Mouse (Mus musculus): ENCODE data around the gene Kcnk16. TPM values are rescaled to one million over a fixed set of nuclear protein-coding genes. Genes with fewer than 3 reads are reported as not detected.
"Not testable (repeated sequence)": the region's sequence is repeated elsewhere in the genome, so short reads cannot be mapped to it uniquely, and the experiment has no call there.

Gene Kcnk16
- not detected in 2 replicates for polyA plus RNA-seq (2014; fragmentation: Nextera tagmentation; extraction: Ambion mirVana)

GRCm38 (mm10) chr14:20269082-20269809 is at the start of gene Kcnk16:
Kcnk16 (minus strand) TSS chr14:20269199.
- Histone ChIP-seq H3K4me2 (ENCODE audit: low read depth, low read length) (no peak within 1 kb of the TSS), H3K36me3 (ENCODE audit: control insufficient read depth, insufficient read depth, low read length) (no peaks in the 10 kb centered on the region), H3K4me1 (ENCODE audit: control insufficient read depth, insufficient read depth, low read length) (no peaks in the 10 kb centered on the region), H3K4me3 (ENCODE audit: low read depth, low read length) (no peak within 1 kb of the TSS), H3K27me3 (ENCODE audit: control insufficient read depth, insufficient read depth, low read length) (no peaks in the 10 kb centered on the region), H3K9ac (replicated peaks; ENCODE audit: low read depth, low read length) (no peak within 1 kb of the TSS), H3K27ac (ENCODE audit: low read depth, low read length) (no peak within 1 kb of the TSS), H3K9me3 (ENCODE audit: control insufficient read depth, low read length) (no peaks in the 10 kb centered on the region)
- no peak for ATAC-seq (ENCODE audit: low read depth)
- WGBS: 76% methylated on average over 6 of the region's 6 CpGs

GRCm38 (mm10) chr14:20315137-20315536 is 46.1 kb upstream of the Kcnk16 start:
- H3K4me3 ChIP-seq (ENCODE audit: low read depth, low read length): no peak overlapping the region
- H3K36me3 ChIP-seq (ENCODE audit: control insufficient read depth, insufficient read depth, low read length): peaks cover 4% of the 10 kb centered on the region; the same call in 1 of the 2 replicates
- H3K9ac ChIP-seq (replicated peaks; ENCODE audit: low read depth, low read length): no peak overlapping the region
- no peaks in the 10 kb centered on the region for H3K9me3 ChIP-seq (ENCODE audit: control insufficient read depth, low read length)
- no peaks in the 10 kb centered on the region for H3K4me1 ChIP-seq (ENCODE audit: control insufficient read depth, insufficient read depth, low read length)
- no peak overlapping the region for H3K4me2 ChIP-seq (ENCODE audit: low read depth, low read length)
- H3K27me3 ChIP-seq (ENCODE audit: control insufficient read depth, insufficient read depth, low read length): no peaks in the 10 kb centered on the region
- no peak overlapping the region for H3K27ac ChIP-seq (ENCODE audit: low read depth, low read length)
- 80% methylated on average over 1 of the region's 1 CpGs for WGBS
- no peak for ATAC-seq (ENCODE audit: low read depth)

- H3K27ac ChIP-seq (ENCODE audit: low read depth, low read length); H3K36me3 ChIP-seq (ENCODE audit: control insufficient read depth, insufficient read depth, low read length); H3K9ac ChIP-seq (replicated peaks; ENCODE audit: low read depth, low read length); H3K9me3 ChIP-seq (ENCODE audit: control insufficient read depth, low read length); H3K27me3 ChIP-seq (ENCODE audit: control insufficient read depth, insufficient read depth, low read length); H3K4me2 ChIP-seq (ENCODE audit: low read depth, low read length); ATAC-seq (ENCODE audit: low read depth); H3K4me3 ChIP-seq (ENCODE audit: low read depth, low read length); H3K4me1 ChIP-seq (ENCODE audit: control insufficient read depth, insufficient read depth, low read length): not testable (repeated sequence)
- 69% methylated on average over 2 of the region's 2 CpGs for WGBS
Observed at GRCm38 (mm10) chr14:20305085-20305484, 36.1 kb upstream of the Kcnk16 start.

- WGBS: 92% methylated on average over 3 of the region's 3 CpGs
- no peaks in the 10 kb centered on the region for H3K4me1 ChIP-seq (ENCODE audit: control insufficient read depth, insufficient read depth, low read length)
- no peak for ATAC-seq (ENCODE audit: low read depth)
- H3K9ac ChIP-seq (replicated peaks; ENCODE audit: low read depth, low read length): no peak overlapping the region
- no peaks in the 10 kb centered on the region for H3K9me3 ChIP-seq (ENCODE audit: control insufficient read depth, low read length)
- H3K4me3 ChIP-seq (ENCODE audit: low read depth, low read length): no peak overlapping the region
- no peaks in the 10 kb centered on the region for H3K36me3 ChIP-seq (ENCODE audit: control insufficient read depth, insufficient read depth, low read length)
- H3K4me2 ChIP-seq (ENCODE audit: low read depth, low read length): no peak overlapping the region
- H3K27ac ChIP-seq (ENCODE audit: low read depth, low read length): no peak overlapping the region
- no peaks in the 10 kb centered on the region for H3K27me3 ChIP-seq (ENCODE audit: control insufficient read depth, insufficient read depth, low read length)
Observed at GRCm38 (mm10) chr14:20298131-20298530, 29.1 kb upstream of the Kcnk16 start.

- Histone ChIP-seq H3K9me3 (ENCODE audit: control insufficient read depth, low read length) (no peaks in the 10 kb centered on the region), H3K36me3 (ENCODE audit: control insufficient read depth, insufficient read depth, low read length) (no peaks in the 10 kb centered on the region), H3K4me2 (ENCODE audit: low read depth, low read length) (no peak overlapping the region), H3K4me3 (ENCODE audit: low read depth, low read length) (no peak overlapping the region), H3K27me3 (ENCODE audit: control insufficient read depth, insufficient read depth, low read length) (no peaks in the 10 kb centered on the region), H3K9ac (replicated peaks; ENCODE audit: low read depth, low read length) (no peak overlapping the region), H3K27ac (ENCODE audit: low read depth, low read length) (no peak overlapping the region), H3K4me1 (ENCODE audit: control insufficient read depth, insufficient read depth, low read length) (no peaks in the 10 kb centered on the region)
- no peak for ATAC-seq (ENCODE audit: low read depth)
- 88% methylated on average over 3 of the region's 3 CpGs for WGBS
Observed at GRCm38 (mm10) chr14:20297616-20298015, 28.6 kb upstream of the Kcnk16 start.

GRCm38 (mm10) chr14:20294947-20295346 is 25.9 kb upstream of the Kcnk16 start:
- H3K27ac ChIP-seq (ENCODE audit: low read depth, low read length): no peak overlapping the region
- peak overlapping the region; percentile 43; the same call in 1 of the 2 replicates for H3K4me2 ChIP-seq (ENCODE audit: low read depth, low read length)
- no peaks in the 10 kb centered on the region for H3K4me1 ChIP-seq (ENCODE audit: control insufficient read depth, insufficient read depth, low read length)
- ATAC-seq (ENCODE audit: low read depth): peak; percentile 29; the same call in 1 of the 2 replicates
- WGBS: 46% methylated on average over 8 of the region's 8 CpGs
- no peaks in the 10 kb centered on the region for H3K27me3 ChIP-seq (ENCODE audit: control insufficient read depth, insufficient read depth, low read length)
- no peaks in the 10 kb centered on the region for H3K36me3 ChIP-seq (ENCODE audit: control insufficient read depth, insufficient read depth, low read length)
- peak overlapping the region; percentile 47 for H3K4me3 ChIP-seq (ENCODE audit: low read depth, low read length)
- no peak overlapping the region for H3K9ac ChIP-seq (replicated peaks; ENCODE audit: low read depth, low read length)
- H3K9me3 ChIP-seq (ENCODE audit: control insufficient read depth, low read length): no peaks in the 10 kb centered on the region

GRCm38 (mm10) chr14:20294117-20294892 is 25.3 kb upstream of the Kcnk16 start, which contains the start of gene Nudt13:
Nudt13 (plus strand) TSS chr14:20294697.
- Histone ChIP-seq H3K9me3 (ENCODE audit: control insufficient read depth, low read length) (no peaks in the 10 kb centered on the region), H3K4me1 (ENCODE audit: control insufficient read depth, insufficient read depth, low read length) (no peaks in the 10 kb centered on the region), H3K27ac (ENCODE audit: low read depth, low read length) (no peak within 1 kb of the TSS), H3K9ac (replicated peaks; ENCODE audit: low read depth, low read length) (no peak within 1 kb of the TSS), H3K27me3 (ENCODE audit: control insufficient read depth, insufficient read depth, low read length) (no peaks in the 10 kb centered on the region), H3K36me3 (ENCODE audit: control insufficient read depth, insufficient read depth, low read length) (no peaks in the 10 kb centered on the region), H3K4me3 (ENCODE audit: low read depth, low read length) (peak within 1 kb of the TSS; percentile 47), H3K4me2 (ENCODE audit: low read depth, low read length) (peak within 1 kb of the TSS; percentile 43; the same call in 1 of the 2 replicates)
- WGBS: 26% methylated on average over 14 of the region's 14 CpGs
- peak; percentile 97 for ATAC-seq (ENCODE audit: low read depth)

- Histone ChIP-seq H3K9me3 (ENCODE audit: control insufficient read depth, low read length) (no peaks in the 10 kb centered on the region), H3K36me3 (ENCODE audit: control insufficient read depth, insufficient read depth, low read length) (no peaks in the 10 kb centered on the region), H3K27me3 (ENCODE audit: control insufficient read depth, insufficient read depth, low read length) (no peaks in the 10 kb centered on the region), H3K9ac (replicated peaks; ENCODE audit: low read depth, low read length) (no peak overlapping the region), H3K4me1 (ENCODE audit: control insufficient read depth, insufficient read depth, low read length) (no peaks in the 10 kb centered on the region), H3K27ac (ENCODE audit: low read depth, low read length) (no peak overlapping the region), H3K4me2 (ENCODE audit: low read depth, low read length) (no peak overlapping the region), H3K4me3 (ENCODE audit: low read depth, low read length) (no peak overlapping the region)
- 47% methylated on average over 4 of the region's 4 CpGs for WGBS
- ATAC-seq (ENCODE audit: low read depth): no peak
Observed at GRCm38 (mm10) chr14:20291391-20291790, 22.4 kb upstream of the Kcnk16 start.

GRCm38 (mm10) chr14:20268421-20268820 is 578 bp downstream of the Kcnk16 start:
- no peaks in the 10 kb centered on the region for H3K27me3 ChIP-seq (ENCODE audit: control insufficient read depth, insufficient read depth, low read length)
- no peak overlapping the region for H3K27ac ChIP-seq (ENCODE audit: low read depth, low read length)
- no peak overlapping the region for H3K9ac ChIP-seq (replicated peaks; ENCODE audit: low read depth, low read length)
- no peaks in the 10 kb centered on the region for H3K4me1 ChIP-seq (ENCODE audit: control insufficient read depth, insufficient read depth, low read length)
- ATAC-seq (ENCODE audit: low read depth): no peak
- WGBS: 82% methylated on average over 6 of the region's 6 CpGs
- H3K4me2 ChIP-seq (ENCODE audit: low read depth, low read length): no peak overlapping the region
- H3K36me3 ChIP-seq (ENCODE audit: control insufficient read depth, insufficient read depth, low read length): no peaks in the 10 kb centered on the region
- no peaks in the 10 kb centered on the region for H3K9me3 ChIP-seq (ENCODE audit: control insufficient read depth, low read length)
- no peak overlapping the region for H3K4me3 ChIP-seq (ENCODE audit: low read depth, low read length)
